Mouse (Mus musculus): ENCODE data around the gene Plscr3. TPM values are rescaled to one million over a fixed set of nuclear protein-coding genes. Genes with fewer than 3 reads are reported as not detected.
A peak's percentile ranks its signal among the peaks of the same experiment; 100 is the strongest.

Gene Plscr3
- total and polyA plus RNA-seq, 3 experiments, result 4.6 to 26.0 TPM; not detected in 1

DNA sequence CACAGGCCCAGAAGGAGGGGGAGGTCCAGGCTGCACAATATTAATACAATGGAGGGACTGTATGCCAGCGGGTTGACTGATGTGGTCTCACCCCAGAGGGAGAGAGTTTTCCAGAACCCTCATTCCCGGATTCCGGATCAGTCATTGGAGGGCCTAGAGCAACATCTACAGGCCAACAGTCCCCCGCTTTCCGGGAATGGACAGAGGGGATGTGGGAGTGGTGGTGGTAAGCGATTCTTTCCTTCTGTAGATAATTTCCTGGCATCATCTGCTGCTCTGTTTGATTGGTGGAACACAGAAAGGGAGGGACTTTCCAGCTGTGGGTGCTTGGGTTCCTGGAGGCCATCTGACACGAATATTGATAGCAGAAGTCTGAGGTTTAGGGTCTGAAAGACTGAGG, 30.0 kb downstream of the Plscr3 start (continued):
- TF ChIP-seq ZKSCAN1 (IDR thresholded peaks at IDR 0.05; ENCODE audit: low read depth, low read length), result no peak
- no peak for TF ChIP-seq GABPA (IDR thresholded peaks at IDR 0.05; ENCODE audit: low read depth, low read length)

DNA sequence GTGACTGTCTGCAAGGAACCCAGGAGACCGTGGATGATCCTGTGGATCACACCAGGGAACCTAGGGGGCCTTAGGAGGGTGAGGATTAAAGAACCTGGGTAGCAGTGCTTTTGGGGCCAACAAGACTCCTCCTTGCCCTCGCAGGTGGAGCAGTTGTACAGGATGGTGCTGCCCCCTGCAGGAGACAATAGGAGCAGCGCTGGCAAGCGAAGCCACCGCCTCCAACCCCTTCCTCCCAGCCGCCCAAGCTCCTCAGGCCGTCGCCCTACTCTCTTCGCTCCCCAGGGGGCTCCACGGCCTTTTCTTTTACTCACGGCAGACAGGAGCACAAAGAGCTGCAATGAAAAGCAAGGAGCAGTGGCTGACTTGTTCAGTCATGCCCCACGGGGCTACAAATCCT, 30.7 kb downstream of the Plscr3 start:
- Histone ChIP-seq H3K27me3 (ENCODE audit: control insufficient read depth in 1 of 2, insufficient read depth in 2 of 2, low read length in 2 of 2) (no peaks in the 10 kb centered on the region), H3K4me1 (ENCODE audit: control insufficient read depth in 1 of 2, insufficient read depth in 2 of 2, low read length in 2 of 2) (peaks cover 11 to 50% of the 10 kb centered on the region in 2 experiments), H3K9ac (ENCODE audit: control insufficient read depth, low read depth, low read length, poor library complexity, severe bottlenecking) (peak overlapping the region; percentile 47), H3K27ac (ENCODE audit: control insufficient read depth, low read depth, low read length) (no peak overlapping the region), H3K4me3 (ENCODE audit: control insufficient read depth in 1 of 2, insufficient read depth in 1 of 2, low read depth in 2 of 2, low read length in 2 of 2) (peak overlapping the region; percentile 22 to 33), H3K9me3 (replicated peaks; ENCODE audit: insufficient read depth, low read length) (no peaks in the 10 kb centered on the region), H3K36me3 (ENCODE audit: control insufficient read depth in 1 of 2, insufficient read depth in 2 of 2, low read length in 2 of 2) (peaks cover 0 to 31% of the 10 kb centered on the region in 2 experiments; a peak in 2 of 4 replicates), H3K79me2 (ENCODE audit: control insufficient read depth, insufficient read depth, low read length, poor library complexity) (no peaks in the 10 kb centered on the region)
- DNase-seq (ENCODE audit: low read depth, low spot score), result peak; percentile 95
- no peak for TF ChIP-seq USF2 (IDR thresholded peaks at IDR 0.05; ENCODE audit: borderline replicate concordance in 1 of 2, insufficient read depth in 1 of 2, low read depth in 1 of 2, low read length in 2 of 2)
- TF ChIP-seq TBP (IDR thresholded peaks at IDR 0.05; ENCODE audit: low read depth, low read length), result no peak
- TF ChIP-seq GABPA (IDR thresholded peaks at IDR 0.05; ENCODE audit: low read depth, low read length), result no peak
- peak; percentile 99 for TF ChIP-seq ZC3H11A (IDR thresholded peaks at IDR 0.05; ENCODE audit: low read depth, low read length)
- no peak for TF ChIP-seq MYB (IDR thresholded peaks at IDR 0.05; ENCODE audit: low read depth, low read length)
- TF ChIP-seq MYC (IDR thresholded peaks at IDR 0.05; ENCODE audit: low read depth, low read length), result peak; percentile 22; the same call in 1 of the 2 replicates
- TF ChIP-seq ETS1 (IDR thresholded peaks at IDR 0.05; ENCODE audit: low read depth, low read length), result no peak
- 0 out of 4 replicates have a peak, but pooled peaks of 1 of the 2 experiments have one; percentile 2 for TF ChIP-seq POLR2A (IDR thresholded peaks at IDR 0.05; ENCODE audit: control insufficient read depth in 1 of 2, insufficient read depth in 1 of 2, low read depth in 1 of 2, low read length in 2 of 2, poor library complexity in 1 of 2)
- TF ChIP-seq ZKSCAN1 (IDR thresholded peaks at IDR 0.05; ENCODE audit: low read depth, low read length), result no peak
- TF ChIP-seq POLR2AphosphoS5 (IDR thresholded peaks at IDR 0.05; ENCODE audit: borderline replicate concordance, low read depth, low read length), result no peak
- TF ChIP-seq SMC3 (IDR thresholded peaks at IDR 0.05; ENCODE audit: low read depth, low read length), result peak; percentile 98
- TF ChIP-seq KAT2A (conservative IDR thresholded peaks at IDR 0.05; ENCODE audit: low read depth, low read length), result no peak
- TF ChIP-seq GATA1 (IDR thresholded peaks at IDR 0.05; ENCODE audit: low read depth, low read length), result no peak
- peak; percentile 82 to 98 (median 95) for TF ChIP-seq CTCF (IDR thresholded peaks at IDR 0.05 in 2 of 3, conservative IDR thresholded peaks at IDR 0.05 in 1 of 3; ENCODE audit: control insufficient read depth in 1 of 3, insufficient read depth in 1 of 3, low read depth in 2 of 3, low read length in 3 of 3, poor library complexity in 1 of 3, severe bottlenecking in 1 of 3)
- TF ChIP-seq TCF12 (IDR thresholded peaks at IDR 0.05; ENCODE audit: low read depth, low read length), result no peak
- no peak; the same call in 1 of the 2 replicates for TF ChIP-seq MAX (IDR thresholded peaks at IDR 0.05; ENCODE audit: low read length)
- peak; percentile 27; the same call in 1 of the 2 replicates for TF ChIP-seq ELF1 (IDR thresholded peaks at IDR 0.05; ENCODE audit: low read depth, low read length)
- TF ChIP-seq UBTF (IDR thresholded peaks at IDR 0.05; ENCODE audit: borderline replicate concordance, insufficient read depth, low read depth, low read length), result 0 out of 2 replicates have a peak, but pooled peaks have one; percentile 79
- TF ChIP-seq CHD2 (IDR thresholded peaks at IDR 0.05; ENCODE audit: low read length), result no peak
- peak; percentile 70; the same call in 1 of the 2 replicates for TF ChIP-seq MAZ (IDR thresholded peaks at IDR 0.05; ENCODE audit: low read depth, low read length)
- no peak for TF ChIP-seq NELFE (IDR thresholded peaks at IDR 0.05; ENCODE audit: low read depth, low read length)
- no peak for TF ChIP-seq NRF1 (IDR thresholded peaks at IDR 0.05; ENCODE audit: insufficient read depth, low read depth, low read length, poor library complexity, severe bottlenecking)
- peak; percentile 52 for TF ChIP-seq HCFC1 (IDR thresholded peaks at IDR 0.05; ENCODE audit: low read depth, low read length)
- no peak for TF ChIP-seq MEF2A (IDR thresholded peaks at IDR 0.05; ENCODE audit: extremely low read depth, insufficient replicate concordance, low read depth, low read length, poor library complexity, severe bottlenecking)
- TF ChIP-seq CHD1 (IDR thresholded peaks at IDR 0.05; ENCODE audit: low read depth, low read length), result no peak
- peak; percentile 39; the same call in 1 of the 2 replicates for TF ChIP-seq ZNF384 (IDR thresholded peaks at IDR 0.05; ENCODE audit: low read depth, low read length)
- peak; percentile 98 for TF ChIP-seq RAD21 (IDR thresholded peaks at IDR 0.05; ENCODE audit: low read depth, low read length)
- 0 out of 2 replicates have a peak, but pooled peaks have one; percentile 19 for TF ChIP-seq BHLHE40 (IDR thresholded peaks at IDR 0.05; ENCODE audit: borderline replicate concordance, low read depth, low read length)
- TF ChIP-seq ZMIZ1 (IDR thresholded peaks at IDR 0.05; ENCODE audit: low read depth, low read length), result no peak
- TF ChIP-seq E2F4 (IDR thresholded peaks at IDR 0.05; ENCODE audit: borderline replicate concordance, low read depth, low read length), result no peak
- TF ChIP-seq MAFK (IDR thresholded peaks at IDR 0.05; ENCODE audit: borderline replicate concordance, low read depth, low read length), result no peak
- no peak for TF ChIP-seq USF1 (IDR thresholded peaks at IDR 0.05; ENCODE audit: low read depth, low read length)
- no peak for TF ChIP-seq TAL1 (IDR thresholded peaks at IDR 0.05; ENCODE audit: low read length)
- TF ChIP-seq JUND (IDR thresholded peaks at IDR 0.05; ENCODE audit: low read depth, low read length), result no peak

Measured in MEL (cell line).